Comparison of ENCODE assay signal across 8 mouse cellular contexts in the genomic region with DNA sequence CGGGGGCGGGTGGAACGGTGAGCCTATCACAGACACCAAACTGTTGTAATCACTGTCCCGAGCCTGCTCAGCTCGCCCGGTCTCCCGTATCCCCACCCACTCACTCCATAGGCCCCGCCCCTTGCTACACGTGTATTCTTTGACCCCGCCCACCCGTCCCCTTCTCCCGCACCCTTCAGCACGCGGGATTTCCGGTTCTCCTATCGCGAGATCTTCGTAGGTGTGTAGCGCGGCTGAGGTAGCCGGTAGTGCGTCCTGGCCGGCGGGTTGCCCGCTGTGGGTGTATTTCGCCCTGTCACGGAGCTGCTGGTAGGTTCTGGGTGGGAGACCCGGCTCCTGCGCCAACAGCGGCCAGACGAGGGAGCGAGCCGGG. TPM values are rescaled to one million over a fixed set of nuclear protein-coding genes. Genes with fewer than 3 reads are reported as not detected.
DNase-seq lines count a peak whose midpoint lies in the region; ATAC-seq and TF ChIP-seq lines count a peak whose summit lies in the region.

A gene (plus strand): TSS at position 172 of the 373 bp plus-strand sequence.

- H3K9ac ChIP-seq in hindbrain, postnatal 0 days (replicated peaks; ENCODE audit: low read length) = peak within 1 kb of the TSS; percentile 97

- DNase-seq in ZHBTc4 (ENCODE audit: low read depth, low spot score) = peak; percentile 99
- peak; percentile 95 for DNase-seq in gastrocnemius, adult 2 months
- peak; percentile 97 for DNase-seq in hindbrain, postnatal 0 days (ENCODE audit: low spot score)
- peak; percentile 83 to 87 for DNase-seq in left cerebral cortex, adult 2 months (ENCODE audit: extremely low spot score in 1 of 2, low spot score in 2 of 2)
- DNase-seq in right cerebral cortex, adult 2 months (ENCODE audit: low spot score in 2 of 2) = peak; percentile 85
- DNase-seq in urinary bladder, postnatal 25 days (ENCODE audit: low spot score) = peak; percentile 92

- H3K4me3 ChIP-seq in gastrocnemius, adult 2 months = peak within 1 kb of the TSS; percentile 82
- peak within 1 kb of the TSS; percentile 98 for H3K4me3 ChIP-seq in hindbrain, postnatal 0 days (ENCODE audit: low read length)
- H3K4me3 ChIP-seq in left cerebral cortex, adult 2 months = peak within 1 kb of the TSS; percentile 73

- no peaks in the 10 kb centered on the region for H3K36me3 ChIP-seq in hindbrain, postnatal 0 days (ENCODE audit: insufficient read depth, low read length)

- TF ChIP-seq CTCF in gastrocnemius, adult 2 months (IDR thresholded peaks at IDR 0.05) = no peak
- TF ChIP-seq CTCF in hindbrain, postnatal 0 days (IDR thresholded peaks at IDR 0.05; ENCODE audit: low read depth) = 0 out of 2 replicates have a peak, but pooled peaks have one; percentile 6
- no peak; the same call in 1 of the 2 replicates for TF ChIP-seq CTCF in left cerebral cortex, adult 2 months (IDR thresholded peaks at IDR 0.05)

- WGBS in hindbrain, postnatal 0 days = 1% methylated on average over 33 of the region's 33 CpGs

- H3K27ac ChIP-seq in gastrocnemius, adult 2 months = peak within 1 kb of the TSS; percentile 90
- H3K27ac ChIP-seq in hindbrain, postnatal 0 days = peak within 1 kb of the TSS; percentile 93
- H3K27ac ChIP-seq in left cerebral cortex, adult 2 months = peak within 1 kb of the TSS; percentile 84

- peaks cover 8% of the 10 kb centered on the region; the same call in 1 of the 2 replicates for H3K4me1 ChIP-seq in hindbrain, postnatal 0 days (ENCODE audit: insufficient read depth, low read length)

- H3K4me2 ChIP-seq in hindbrain, postnatal 0 days (ENCODE audit: low read depth, low read length) = peak within 1 kb of the TSS; percentile 94

- H3K9me3 ChIP-seq in hindbrain, postnatal 0 days (ENCODE audit: low read length) = no peaks in the 10 kb centered on the region

- no peaks in the 10 kb centered on the region for H3K27me3 ChIP-seq in hindbrain, postnatal 0 days (ENCODE audit: insufficient read depth, low read length)

- peak; percentile 88 for ATAC-seq in common myeloid progenitor, adult 5-6 weeks (replicated peaks; ENCODE audit: low read depth, poor library complexity, severe bottlenecking)
- peak; percentile 98 for ATAC-seq in hindbrain, postnatal 0 days
- ATAC-seq in megakaryocyte, adult 5-6 weeks (ENCODE audit: poor library complexity, severe bottlenecking) = peak; percentile 85

- intact Hi-C loops in gastrocnemius, adult 2 months (cut with DNase I) = loop anchor here (5.0 to 10.0 kb wide), 2 partner anchors 127 to 594 kb away; a partner anchor contains a TSS
- intact Hi-C loops in left cerebral cortex, adult 2 months (cut with DNase I) = loop anchor here (10.0 kb wide), 1 partner anchor 717 kb away; a partner anchor contains a TSS

RNA-seq across cellular contexts. Expression of the gene that starts here (rescaled TPM):
- total RNA-seq in common myeloid progenitor, adult 5-6 weeks (2017) = 82.3 and 97.0 TPM in 2 replicates
- total RNA-seq in gastrocnemius, adult 2 months (2021) = 10 to 100 TPM; 31.9 to 33.8 TPM
- total RNA-seq in hindbrain, postnatal 0 days (2014; rRNA removed) = 6.8 and 8.6 TPM in 2 replicates
- polyA plus RNA-seq in hindbrain, postnatal 0 days (2015; fragmentation: Nextera tagmentation; extraction: Ambion mirVana) = 60.6 and 66.7 TPM in 2 replicates
- 10 to 100 TPM; 47.6 to 57.3 TPM for total RNA-seq in left cerebral cortex, adult 2 months (2021)
- 44.2 and 60.2 TPM in 2 replicates for total RNA-seq in megakaryocyte, adult 5-6 weeks (2015)
- total RNA-seq in megakaryocyte, adult 5-6 weeks (2017) = 34.5 and 42.1 TPM in 2 replicates

Comparison
In these comparisons a context has a peak if more than half of its experiments do, and no peak if none do; other contexts are left out.
1. Peak in every context shown above with its lines: DNase-seq, ATAC-seq, H3K4me3 ChIP-seq and H3K27ac ChIP-seq.